Mouse (Mus musculus): ENCODE results near the gene Asb14.
"Not testable (repeated sequence)": the region's sequence is repeated elsewhere in the genome, so short reads cannot be mapped to it uniquely, and the experiment has no call there.

The Asb14 gene

GRCm38 (mm10) chr14:26894392-26894791, at the start of gene Asb14:
Asb14 (plus strand) TSS chr14:26894557.
- DNase-seq (ENCODE audit: extremely low spot score, low spot score), result no peak

DNA sequence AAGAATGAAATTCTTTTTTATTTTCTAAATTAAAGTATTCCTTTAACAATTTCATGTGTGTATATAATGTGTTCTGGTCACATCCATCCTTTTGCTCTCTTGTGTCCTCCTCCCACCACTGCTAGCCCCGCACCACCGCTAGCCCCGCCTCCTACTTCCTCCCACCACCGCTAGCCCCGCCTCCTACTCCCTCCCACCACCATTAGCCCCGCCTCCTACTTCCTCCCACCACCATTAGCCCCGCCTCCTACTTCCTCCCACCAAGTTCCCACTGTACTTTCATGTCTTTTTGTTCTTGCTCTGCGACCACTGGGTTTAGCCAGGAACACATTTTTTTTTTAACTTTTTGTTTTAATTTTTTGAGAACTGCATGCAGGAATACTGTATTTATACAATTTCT, 41.3 kb upstream of the Asb14 start:
- DNase-seq (ENCODE audit: extremely low spot score, low spot score), result no peak

DNA sequence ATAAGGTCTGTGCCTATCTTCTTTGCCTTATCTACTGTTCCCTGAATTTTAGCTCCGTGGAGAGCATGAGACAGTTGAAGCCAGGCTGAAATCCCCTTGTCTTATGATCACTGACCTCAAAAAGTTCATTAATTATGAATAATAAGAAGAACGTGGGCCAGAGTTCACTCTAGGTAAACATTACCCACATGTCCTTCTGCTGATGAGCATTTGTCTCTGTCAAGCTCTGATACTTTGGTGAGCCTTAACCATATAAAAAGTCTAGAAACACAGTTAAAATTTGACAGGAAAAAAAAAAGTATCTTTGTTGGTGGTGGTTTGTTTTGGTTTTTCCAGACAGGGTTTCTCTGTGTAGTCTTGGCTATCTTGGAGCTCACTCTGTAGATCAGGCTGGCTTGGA, 40.3 kb upstream of the Asb14 start:
- DNase-seq (ENCODE audit: extremely low spot score, low spot score), result no peak

- no peak for DNase-seq (ENCODE audit: extremely low spot score, low spot score)
Observed at GRCm38 (mm10) chr14:26858364-26858763, 36.0 kb upstream of the Asb14 start.

GRCm38 (mm10) chr14:26859024-26859423, 35.3 kb upstream of the Asb14 start:
- DNase-seq (ENCODE audit: extremely low spot score, low spot score), result no peak

DNA sequence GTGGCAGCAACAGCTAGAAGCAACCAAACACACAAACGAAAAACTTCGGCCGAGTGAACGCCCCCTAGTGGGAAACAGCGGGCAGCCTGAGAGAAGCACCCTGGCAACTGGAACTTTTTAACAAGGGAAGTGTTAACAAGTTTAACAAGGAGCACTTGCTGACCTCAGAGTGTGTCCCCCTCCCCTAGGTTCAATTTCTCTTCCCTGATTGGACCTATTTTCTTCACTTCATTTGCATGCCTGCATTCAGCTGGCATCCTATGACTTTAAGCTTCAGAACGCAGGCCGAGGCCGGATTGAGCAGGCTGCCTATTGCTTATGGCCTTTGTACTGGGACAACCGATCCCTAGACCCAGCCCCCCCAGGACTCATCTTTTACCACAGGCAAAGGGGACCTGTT, 27.0 kb upstream of the Asb14 start:
- DNase-seq (ENCODE audit: extremely low spot score, low spot score), result no peak

DNA sequence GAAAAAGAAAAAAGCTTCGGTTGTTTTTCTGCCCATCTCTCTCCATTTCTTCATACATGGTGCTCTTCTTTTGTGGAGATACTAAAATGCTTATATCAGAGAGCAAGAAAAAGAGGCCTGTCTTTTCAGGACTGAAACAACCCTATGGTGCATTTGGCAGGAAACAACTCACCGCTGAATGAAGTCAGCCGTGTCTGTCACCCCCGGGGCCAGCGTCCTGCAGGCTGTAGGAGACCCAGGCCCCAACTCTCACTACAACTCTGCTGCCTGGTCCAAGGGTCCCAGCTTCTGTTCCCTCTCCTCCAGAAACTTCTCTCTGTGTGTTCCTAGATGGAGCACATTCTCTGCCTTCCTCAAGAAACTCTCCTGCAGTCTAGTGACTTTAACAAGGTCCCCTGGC, 26.1 kb upstream of the Asb14 start:
- no peak for DNase-seq (ENCODE audit: extremely low spot score, low spot score)

DNA sequence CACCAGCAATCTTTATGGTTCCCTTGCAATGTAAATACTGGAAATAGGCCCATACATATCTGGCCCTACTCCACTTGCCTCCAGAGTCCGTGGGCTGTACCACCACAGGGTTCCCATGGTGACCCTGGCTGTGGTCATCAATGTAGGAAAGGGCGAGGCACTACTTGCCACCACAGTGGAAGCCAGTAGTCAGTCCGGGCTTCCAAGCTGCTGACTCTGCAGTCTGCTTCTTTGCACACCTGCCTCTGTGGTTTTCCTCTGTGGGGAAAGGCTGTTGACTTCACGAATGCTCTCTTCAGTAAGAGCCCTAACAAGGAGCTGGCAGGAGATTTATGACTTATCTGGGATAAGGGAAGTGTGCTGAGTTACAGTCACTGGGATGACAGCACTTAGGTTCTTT, 15.6 kb upstream of the Asb14 start:
- no peak for DNase-seq (ENCODE audit: extremely low spot score, low spot score)

DNA sequence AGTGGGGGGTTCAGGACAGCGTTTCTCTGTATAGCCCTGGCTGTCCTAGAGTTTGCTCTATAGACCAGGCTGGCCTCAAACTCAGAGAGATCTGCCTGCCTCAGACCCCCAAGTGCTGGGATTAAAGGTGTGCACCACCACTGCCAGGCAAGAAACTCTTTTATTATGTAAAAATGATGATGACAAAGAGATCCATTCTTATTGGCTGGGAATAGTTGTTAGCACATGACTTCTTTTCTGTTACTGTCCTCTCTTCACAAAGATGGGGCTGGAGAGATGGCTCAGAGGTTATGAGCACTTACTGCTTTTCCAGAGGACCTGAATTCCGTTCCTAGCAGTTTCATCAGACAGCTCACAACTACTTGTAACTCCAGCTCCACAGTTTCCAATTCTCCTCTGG, 14.4 kb upstream of the Asb14 start:
- DNase-seq (ENCODE audit: extremely low spot score, low spot score), result no peak

GRCm38 (mm10) chr14:26881700-26882099, 12.7 kb upstream of the Asb14 start:
- no peak for DNase-seq (ENCODE audit: extremely low spot score, low spot score)

GRCm38 (mm10) chr14:26887244-26887643, 7.1 kb upstream of the Asb14 start:
- no peak for DNase-seq (ENCODE audit: extremely low spot score, low spot score)

DNA sequence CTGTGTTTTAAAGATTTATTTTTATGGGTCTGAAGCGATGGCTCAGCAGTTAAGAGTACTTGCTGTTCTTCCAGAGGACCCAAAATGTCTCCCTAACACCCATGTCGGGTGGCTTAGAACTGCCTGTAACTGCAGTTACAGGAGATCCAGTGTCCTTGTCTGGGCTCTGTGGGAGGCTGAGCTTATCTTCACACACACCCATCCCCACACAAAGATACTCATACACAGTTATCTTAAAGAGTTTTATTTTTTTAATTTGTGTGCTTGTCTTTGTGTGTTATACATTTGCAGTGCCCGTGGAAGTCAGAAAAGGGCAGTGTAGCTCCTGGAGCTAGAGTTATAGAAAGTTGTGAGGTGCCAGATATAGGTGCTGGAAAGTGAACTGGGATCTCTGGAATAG, 3.6 kb upstream of the Asb14 start:
- DNase-seq (ENCODE audit: extremely low spot score, low spot score), result no peak

DNA sequence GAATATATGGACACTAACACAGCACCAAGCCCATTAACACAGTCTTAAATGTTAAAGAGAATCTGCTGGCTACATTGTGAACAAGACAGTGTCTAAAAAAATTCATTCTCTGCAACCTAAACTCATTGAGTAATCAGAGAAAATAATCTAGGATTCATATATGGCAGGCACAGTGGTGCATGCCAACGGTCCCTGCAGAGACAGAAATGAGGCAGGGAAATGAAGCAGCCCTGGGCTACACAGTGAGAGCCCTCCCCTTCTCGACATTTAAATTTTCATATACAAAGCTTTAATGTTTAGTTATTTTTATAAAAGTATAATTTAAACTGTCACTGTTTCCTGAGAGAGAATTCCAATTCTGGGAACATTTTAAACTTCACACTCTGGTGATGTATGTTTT, 5.1 kb downstream of the Asb14 start:
- DNase-seq (ENCODE audit: extremely low spot score, low spot score), result no peak

GRCm38 (mm10) chr14:26900893-26901292, 6.5 kb downstream of the Asb14 start:
- DNase-seq (ENCODE audit: extremely low spot score, low spot score), result no peak

DNA sequence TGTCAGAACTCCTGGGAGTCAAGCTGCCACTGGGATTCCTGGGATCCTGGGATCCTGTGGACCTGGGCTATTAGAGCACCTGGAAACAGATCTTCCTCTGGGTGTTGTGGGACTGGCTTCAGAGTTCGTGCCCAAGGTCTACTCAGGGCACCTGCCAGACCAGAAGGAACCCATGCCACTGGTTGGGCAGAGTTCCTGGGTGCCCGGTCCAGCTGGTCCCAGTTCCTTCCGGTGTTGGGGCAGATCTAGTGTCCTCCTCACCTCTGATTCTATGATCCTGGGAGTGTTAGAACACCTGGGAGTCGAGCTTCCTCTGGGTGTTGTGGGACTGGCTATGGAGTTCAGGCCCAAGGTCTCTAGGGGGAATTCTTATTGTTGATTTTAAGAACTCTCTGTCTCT, 13.0 kb downstream of the Asb14 start:
- no peak for DNase-seq (ENCODE audit: extremely low spot score, low spot score)

GRCm38 (mm10) chr14:26910461-26910860, 16.1 kb downstream of the Asb14 start:
- not testable (repeated sequence) for DNase-seq (ENCODE audit: extremely low spot score, low spot score)

DNA sequence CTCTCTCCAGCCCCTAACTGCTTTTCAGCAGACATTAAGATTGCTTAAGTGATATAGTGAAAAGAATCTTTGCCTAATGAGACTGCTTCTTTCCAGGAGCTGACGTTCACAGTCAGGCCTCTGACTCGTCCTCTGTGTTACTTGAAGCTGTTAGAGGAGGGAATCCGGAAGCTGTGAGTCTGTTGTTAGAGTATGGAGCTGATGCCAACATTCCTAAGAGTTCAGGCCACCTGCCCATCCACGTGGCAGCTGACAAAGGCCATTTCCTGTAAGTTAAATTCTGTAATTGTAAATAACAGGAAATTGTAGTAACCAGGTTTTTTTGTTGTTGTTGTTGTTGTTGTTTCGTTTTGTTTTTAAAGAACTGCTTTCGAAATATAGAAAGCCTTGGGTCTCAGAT, 16.8 kb downstream of the Asb14 start:
- DNase-seq (ENCODE audit: extremely low spot score, low spot score), result no peak

GRCm38 (mm10) chr14:26911826-26912225, 17.5 kb downstream of the Asb14 start:
- DNase-seq (ENCODE audit: extremely low spot score, low spot score), result no peak

- DNase-seq (ENCODE audit: extremely low spot score, low spot score), result peak; percentile 18
Observed at GRCm38 (mm10) chr14:26913681-26914268, 19.4 kb downstream of the Asb14 start.

GRCm38 (mm10) chr14:26919310-26919709, 25.0 kb downstream of the Asb14 start:
- no peak for DNase-seq (ENCODE audit: extremely low spot score, low spot score)

- no peak for DNase-seq (ENCODE audit: extremely low spot score, low spot score)
Observed at GRCm38 (mm10) chr14:26923702-26924421, 29.5 kb downstream of the Asb14 start.

GRCm38 (mm10) chr14:26934891-26935290, 40.5 kb downstream of the Asb14 start:
- no peak for DNase-seq (ENCODE audit: extremely low spot score, low spot score)

DNA sequence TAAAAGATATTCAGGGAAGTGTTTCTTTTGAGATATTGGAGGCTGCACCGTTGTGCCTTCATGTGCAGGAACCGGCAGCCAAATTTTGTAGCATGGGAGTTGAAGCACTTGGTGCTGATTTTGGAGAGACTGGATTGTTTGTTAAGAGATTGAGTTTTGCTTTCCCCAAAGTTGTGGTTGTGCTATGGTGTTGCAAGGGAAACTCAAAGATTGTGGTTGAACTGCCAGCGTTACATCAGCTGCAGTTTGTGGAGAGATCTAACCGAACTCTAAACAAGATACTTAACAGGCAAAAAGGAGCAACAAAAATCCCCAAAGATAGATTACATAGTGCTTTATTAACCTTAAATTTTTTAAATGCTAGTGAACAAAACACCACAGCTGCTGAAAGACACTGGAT, 41.2 kb downstream of the Asb14 start:
- no peak for DNase-seq (ENCODE audit: extremely low spot score, low spot score)

All from neural tube, embryonic 10.5 days (tissue).